13 mouse cellular contexts compared by ENCODE assay signal in genomic region chr4:95915628-95916579, GRCm38 (mm10). TPM values are rescaled to one million over a fixed set of nuclear protein-coding genes. Genes with fewer than 3 reads are reported as not detected.
A peak's percentile ranks its signal among the peaks of the same experiment; 100 is the strongest.
DNase-seq lines count a peak whose midpoint lies in the region; ATAC-seq lines count a peak whose summit lies in the region.
"Had no signal": no experiment of that assay in that cellular context is flagged by ENCODE, and none has a peak within 500 bp of the region (broad histone marks: within the 10 kb centered on the region; RNA-seq: fewer than 3 reads in every experiment).

No protein-coding gene starts in this region.

- no peak overlapping the region for H3K4me2 ChIP-seq in forebrain, embryonic 16.5 days (ENCODE audit: low read length)
- no peak overlapping the region for H3K4me2 ChIP-seq in midbrain, embryonic 12.5 days (replicated peaks)
- H3K4me2 ChIP-seq: kidney, embryonic 15.5 days; limb, embryonic 15.5 days; lung, embryonic 15.5 days had no signal

- peak; percentile 84 for ATAC-seq in forebrain, embryonic 16.5 days
- peak; percentile 64 for ATAC-seq in midbrain, embryonic 12.5 days (ENCODE audit: low FRiP score, low read depth)
- no peak for ATAC-seq in monocyte, adult 5-6 weeks (replicated peaks; ENCODE audit: insufficient number of reproducible peaks, low FRiP score, low TSS enrichment, poor library complexity, severe bottlenecking)

- WGBS in forebrain, embryonic 16.5 days = 39% methylated on average over 8 of the region's 8 CpGs
- WGBS in midbrain, embryonic 12.5 days = 45% methylated on average over 8 of the region's 8 CpGs

- H3K36me3 ChIP-seq in forebrain, embryonic 16.5 days (ENCODE audit: control insufficient read depth, insufficient read depth) = no peaks in the 10 kb centered on the region
- H3K36me3 ChIP-seq in midbrain, embryonic 12.5 days = no peaks in the 10 kb centered on the region
- H3K36me3 ChIP-seq: kidney, embryonic 15.5 days; limb, embryonic 15.5 days; lung, embryonic 15.5 days had no signal

- H3K27ac ChIP-seq in forebrain, embryonic 16.5 days (ENCODE audit: low read length) = no peak overlapping the region
- H3K27ac ChIP-seq in midbrain, embryonic 12.5 days (replicated peaks) = no peak overlapping the region
- H3K27ac ChIP-seq: kidney, embryonic 15.5 days; limb, embryonic 15.5 days; lung, embryonic 15.5 days had no signal

- no peaks in the 10 kb centered on the region for H3K27me3 ChIP-seq in forebrain, embryonic 16.5 days (replicated peaks; ENCODE audit: control insufficient read depth, insufficient read depth, low read length)
- H3K27me3 ChIP-seq in midbrain, embryonic 12.5 days = no peaks in the 10 kb centered on the region
- H3K27me3 ChIP-seq: kidney, embryonic 15.5 days; limb, embryonic 15.5 days; lung, embryonic 15.5 days had no signal

- H3K9me3 ChIP-seq in forebrain, embryonic 16.5 days (ENCODE audit: control insufficient read depth, low read length) = no peaks in the 10 kb centered on the region
- H3K9me3 ChIP-seq in midbrain, embryonic 12.5 days = no peaks in the 10 kb centered on the region
- H3K9me3 ChIP-seq: kidney, embryonic 15.5 days; limb, embryonic 15.5 days; lung, embryonic 15.5 days had no signal

- DNase-seq in 3T3-L1 (ENCODE audit: low read depth, low spot score) = peak; percentile 36
- DNase-seq in brain, adult 2 months (ENCODE audit: low read depth, low spot score) = peak; percentile 38
- no peak for DNase-seq in spleen, postnatal 36 days (ENCODE audit: low spot score in 2 of 2)
- no peak for DNase-seq in urinary bladder, postnatal 25 days (ENCODE audit: low spot score)
- no peak for DNase-seq in urinary bladder, postnatal 4 days (ENCODE audit: low spot score in 2 of 2)
- DNase-seq: layer of hippocampus, adult 9-11 months; thymus, postnatal 4 days had no signal

- no peak overlapping the region for H3K4me3 ChIP-seq in forebrain, embryonic 16.5 days (replicated peaks; ENCODE audit: low read length)
- no peak overlapping the region for H3K4me3 ChIP-seq in midbrain, embryonic 12.5 days
- H3K4me3 ChIP-seq: kidney, embryonic 15.5 days; limb, embryonic 15.5 days; lung, embryonic 15.5 days had no signal

- peaks cover 7% of the 10 kb centered on the region; the same call in 1 of the 2 replicates for H3K4me1 ChIP-seq in forebrain, embryonic 16.5 days (replicated peaks; ENCODE audit: control insufficient read depth, insufficient read depth, low read length)
- peaks cover 13% of the 10 kb centered on the region for H3K4me1 ChIP-seq in midbrain, embryonic 12.5 days
- H3K4me1 ChIP-seq: kidney, embryonic 15.5 days had no signal

- H3K9ac ChIP-seq in forebrain, embryonic 16.5 days (replicated peaks; ENCODE audit: low read depth, low read length) = no peak overlapping the region
- no peak overlapping the region for H3K9ac ChIP-seq in midbrain, embryonic 12.5 days (replicated peaks)
- H3K9ac ChIP-seq: kidney, embryonic 15.5 days; limb, embryonic 15.5 days; lung, embryonic 15.5 days had no signal

RNA-seq across cellular contexts. Expression of gene Hook1, which starts 51.1 kb away (rescaled TPM):
- 51.2 and 56.7 TPM in 2 replicates for polyA plus RNA-seq in forebrain, embryonic 16.5 days (2015; fragmentation: Nextera tagmentation; extraction: Ambion mirVana)
- polyA plus RNA-seq in midbrain, embryonic 12.5 days (2016; fragmentation: Nextera tagmentation; extraction: Ambion mirVana) = 38.6 and 45.3 TPM in 2 replicates
- 6.9 to 10.0 TPM (median 9.6 TPM) in 3 replicates for total RNA-seq in monocyte, adult 5-6 weeks (2017)

Comparison
In these comparisons a context has a peak if more than half of its experiments do, and no peak if none do; other contexts are left out.
1. DNase-seq: peak in 3T3-L1 (single experiment) and brain, adult 2 months (single experiment); none in spleen, postnatal 36 days (0 of 2), urinary bladder, postnatal 25 days (single experiment) and urinary bladder, postnatal 4 days (0 of 2).